14 mouse cellular contexts compared by ENCODE assay signal in genomic region chr12:104806680-104807375, GRCm38 (mm10).
"Had no signal": no experiment of that assay in that cellular context is flagged by ENCODE, and none has a peak within 500 bp of the region (broad histone marks: within the 10 kb centered on the region; RNA-seq: fewer than 3 reads in every experiment).

No protein-coding gene starts in this region.

- H3K4me2 ChIP-seq: limb, embryonic 15.5 days; liver, embryonic 12.5 days; lung, embryonic 14.5 days; neural tube, embryonic 12.5 days had no signal

- ATAC-seq: liver, embryonic 12.5 days had no signal

- H3K9ac ChIP-seq: limb, embryonic 15.5 days; liver, embryonic 12.5 days; lung, embryonic 14.5 days; neural tube, embryonic 12.5 days had no signal

- H3K27ac ChIP-seq: kidney, postnatal 0 days; limb, embryonic 15.5 days; liver, embryonic 12.5 days; midbrain, embryonic 10.5 days; neural tube, embryonic 12.5 days; stomach, postnatal 0 days had no signal

- DNase-seq: kidney, adult 9 months; kidney, postnatal 36 days; left cerebral cortex, postnatal 4 days; lung, embryonic 14.5 days; lung, postnatal 10 days; lung, postnatal 4 days; thymus, postnatal 4 days had no signal

- H3K4me3 ChIP-seq: limb, embryonic 15.5 days; liver, embryonic 12.5 days; midbrain, embryonic 10.5 days; myocyte; neural tube, embryonic 12.5 days had no signal

- H3K27me3 ChIP-seq: neural tube, embryonic 12.5 days had no signal

- H3K36me3 ChIP-seq: limb, embryonic 15.5 days; liver, embryonic 12.5 days; midbrain, embryonic 10.5 days; neural tube, embryonic 12.5 days had no signal

- H3K9me3 ChIP-seq: limb, embryonic 15.5 days; liver, embryonic 12.5 days; midbrain, embryonic 10.5 days; neural tube, embryonic 12.5 days had no signal

- H3K4me1 ChIP-seq: liver, embryonic 12.5 days had no signal
